Mouse (Mus musculus) lung, postnatal 0 days (tissue): ENCODE data around the gene Aktip.

Source experiments
- CTCF ChIP-seq: IDR thresholded peaks from 2 replicates; pipeline ENCODE4 v1.5.1; 2016; ENCODE audit warnings: antibody characterized with exemption, mild to moderate bottlenecking
- EP300 ChIP-seq: IDR thresholded peaks from 2 replicates; pipeline ENCODE4 v1.6.1; 2016; ENCODE audit warnings: antibody characterized with exemption, mild to moderate bottlenecking, control low read depth

DNA sequence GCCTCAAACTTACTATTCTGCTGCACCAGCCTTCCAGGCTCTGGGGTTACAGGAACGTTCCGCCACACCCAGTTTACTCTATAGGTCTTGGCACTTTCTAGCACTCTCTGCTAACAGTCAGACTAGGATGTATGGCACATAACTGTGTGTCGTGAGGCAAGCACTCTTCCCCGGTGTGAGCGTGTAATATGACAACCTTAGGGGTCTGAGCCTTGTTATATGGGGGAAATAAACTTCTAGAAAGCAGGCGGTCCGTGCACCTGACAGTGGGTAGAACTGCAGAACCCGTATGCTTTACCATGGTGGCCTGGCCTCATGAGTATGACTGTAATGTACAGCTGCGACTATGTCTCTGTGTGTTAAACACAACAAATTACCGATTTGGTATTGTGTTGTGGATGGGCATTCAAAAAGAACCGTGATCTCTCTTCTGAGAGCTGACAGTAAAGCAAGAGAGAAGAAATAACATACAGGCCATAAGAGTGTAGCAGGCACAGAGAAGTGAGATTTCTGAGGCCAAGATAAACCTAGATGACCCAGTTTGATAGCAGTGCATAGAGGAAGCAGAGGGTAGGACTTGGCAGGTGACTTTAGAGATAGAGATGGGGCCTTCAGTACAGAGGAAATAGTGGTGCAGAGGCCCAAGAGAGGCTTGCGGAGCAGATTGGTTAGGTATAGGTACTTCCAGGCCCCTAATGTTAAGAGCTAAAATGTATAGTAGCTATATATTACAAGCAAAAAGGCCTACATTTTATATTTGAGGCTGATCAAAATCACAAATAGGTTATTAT is 122.5 kb downstream of the Aktip start:
- TF ChIP-seq CTCF (no peak), EP300 (no peak)
